Mouse (Mus musculus) heart, adult 2 months (tissue): ENCODE measurements around the gene Tspan4. TPM values are rescaled to one million over a fixed set of nuclear protein-coding genes. Genes with fewer than 3 reads are reported as not detected.
A peak's percentile ranks its signal among the peaks of the same experiment; 100 is the strongest.

Source experiments
- DNase-seq, 2 experiments: peaks; one replicate each; pipeline ENCODE4 v3.0.0; 2021
- H3K27ac ChIP-seq: fragments of 200-600 bp; 2 replicates; pipeline ENCODE4 v1.8.1; 2022
- H3K27me3 ChIP-seq: fragments of 200-500 bp; 2 replicates; pipeline ENCODE4 v1.6.1; 2012; ENCODE audit warnings: mild to moderate bottlenecking, low read length, inconsistent platforms, mixed read lengths; ENCODE audit not compliant: control insufficient read depth, insufficient read depth
- H3K36me3 ChIP-seq: fragments of 200-500 bp; 2 replicates; pipeline ENCODE4 v1.6.1; 2012; ENCODE audit warnings: low read length, inconsistent platforms; ENCODE audit not compliant: control insufficient read depth, insufficient read depth
- H3K4me1 ChIP-seq: fragments of 200-500 bp; 2 replicates; pipeline ENCODE4 v1.6.1; 2011; ENCODE audit warnings: low read length; ENCODE audit not compliant: control insufficient read depth, insufficient read depth
- H3K4me3 ChIP-seq: fragments of 200-600 bp; 2 replicates; pipeline ENCODE4 v1.8.1; 2022
- H3K79me2 ChIP-seq: fragments of 200-500 bp; replicated peaks from 2 replicates; pipeline ENCODE4 v1.6.1; 2012; ENCODE audit warnings: mild to moderate bottlenecking, inconsistent platforms, low read length, moderate library complexity, mixed read lengths; ENCODE audit not compliant: control insufficient read depth, insufficient read depth
- H3K9ac ChIP-seq: fragments of 200-500 bp; 2 replicates; pipeline ENCODE4 v1.6.1; 2012; ENCODE audit warnings: low read depth, mild to moderate bottlenecking, control low read depth, inconsistent platforms, low read length, mixed read lengths
- CTCF ChIP-seq: fragments of 200-600 bp; IDR thresholded peaks from 2 replicates; pipeline ENCODE4 v1.8.1; 2022; ENCODE audit warnings: antibody characterized with exemption, mild to moderate bottlenecking, moderate library complexity
- EP300 ChIP-seq: fragments of 200-500 bp; IDR thresholded peaks from 2 replicates; pipeline ENCODE4 v1.6.1; 2011; ENCODE audit warnings: low read depth, low read length, control low read depth; ENCODE audit not compliant: insufficient read depth
- POLR2A ChIP-seq: fragments of 200-500 bp; IDR thresholded peaks from 2 replicates; pipeline ENCODE4 v1.6.1; 2011; ENCODE audit warnings: mild to moderate bottlenecking, low read depth, low read length, control low read depth; ENCODE audit not compliant: insufficient read depth
- WGBS: fragments of 180-500 bp; shearing (Covaris S2); methylation state at CpG from one replicate; pipeline ENCODE4 v1.1.7; 2018; 5-methylcytosine and 5-hydroxymethylcytosine counted together
- intact Hi-C: fragments of 180-260 bp; cut with DNase I; formaldehyde crosslinking; loops from one replicate; pipeline ENCODE4 v1.15.1; 2025
- polyA plus RNA-seq: library from polyadenylated mRNA; depleted of rRNA; stranded (reverse); fragments of >200 nt; gene quantifications from 2 replicates; pipeline ENCODE4 v1.2.3, GENCODE M21; 2012
- total RNA-seq, 2 experiments: library from RNA; stranded (reverse); gene quantifications; 2 replicates each; pipeline ENCODE4 v1.2.3; 2021

The Tspan4 gene
- total and polyA plus RNA-seq, 3 experiments = 17.1 to 77.5 (median 40.0) TPM

- Histone ChIP-seq H3K36me3 (no peaks in the 10 kb centered on the region), H3K4me3 (peak overlapping the region; percentile 67), H3K9ac (peak overlapping the region; percentile 49), H3K79me2 (no peaks in the 10 kb centered on the region), H3K4me1 (peaks cover 11% of the 10 kb centered on the region), H3K27me3 (no peaks in the 10 kb centered on the region), H3K27ac (peak overlapping the region; percentile 96)
- peak; percentile 56 to 66 for DNase-seq
- WGBS = 15% methylated on average over 8 of the region's 8 CpGs
- intact Hi-C loops = no loop called here
- TF ChIP-seq POLR2A (0 out of 2 replicates have a peak, but pooled peaks have one; percentile 27), EP300 (no peak)
Observed at GRCm38 (mm10) chr7:141434464-141434863, 40.6 kb upstream of the Tspan4 start.

- intact Hi-C loops = no loop called here
- H3K9ac ChIP-seq = peak overlapping the region; percentile 49
- no peaks in the 10 kb centered on the region for H3K79me2 ChIP-seq
- H3K27ac ChIP-seq = peak overlapping the region; percentile 96
- DNase-seq = peak; percentile 73 to 79
- peaks cover 11% of the 10 kb centered on the region for H3K4me1 ChIP-seq
- peak overlapping the region; percentile 67 for H3K4me3 ChIP-seq
- 4% methylated on average over 17 of the region's 17 CpGs for WGBS
- H3K36me3 ChIP-seq = no peaks in the 10 kb centered on the region
- TF ChIP-seq EP300 (peak; percentile 50; the same call in 1 of the 2 replicates), POLR2A (peak; percentile 91), CTCF (no peak)
- H3K27me3 ChIP-seq = no peaks in the 10 kb centered on the region
Observed at GRCm38 (mm10) chr7:141435129-141435855, 39.7 kb upstream of the Tspan4 start.

- no peaks in the 10 kb centered on the region for H3K36me3 ChIP-seq
- DNase-seq = peak in 1 of 2 experiments; percentile 31
- H3K27me3 ChIP-seq = no peaks in the 10 kb centered on the region
- TF ChIP-seq CTCF = no peak
- H3K79me2 ChIP-seq = no peaks in the 10 kb centered on the region
- peak overlapping the region; percentile 96 for H3K27ac ChIP-seq
- no peak overlapping the region; the same call in 1 of the 2 replicates for H3K4me3 ChIP-seq
- intact Hi-C loops = no loop called here
- H3K4me1 ChIP-seq = peaks cover 12% of the 10 kb centered on the region
- WGBS = 84% methylated on average over 9 of the region's 9 CpGs
- no peak overlapping the region for H3K9ac ChIP-seq
Observed at GRCm38 (mm10) chr7:141435856-141436522, 39.1 kb upstream of the Tspan4 start.

- intact Hi-C loops = no loop called here
- TF ChIP-seq POLR2A (no peak), EP300 (no peak), CTCF (no peak)
- Histone ChIP-seq H3K9ac (no peak overlapping the region), H3K27ac (peak overlapping the region; percentile 92), H3K79me2 (no peaks in the 10 kb centered on the region), H3K4me3 (peak overlapping the region; percentile 47; the same call in 1 of the 2 replicates), H3K36me3 (no peaks in the 10 kb centered on the region), H3K4me1 (peaks cover 12% of the 10 kb centered on the region), H3K27me3 (no peaks in the 10 kb centered on the region)
- peak in 1 of 2 experiments; percentile 18 for DNase-seq
- 59% methylated on average over 2 of the region's 2 CpGs for WGBS
Observed at GRCm38 (mm10) chr7:141436523-141436892, 38.5 kb upstream of the Tspan4 start.

GRCm38 (mm10) chr7:141437178-141438120, 37.6 kb upstream of the Tspan4 start, which contains the start of gene Slc25a22:
Slc25a22 (minus strand) TSS chr7:141437892.
- Histone ChIP-seq H3K27me3 (no peaks in the 10 kb centered on the region), H3K27ac (peak within 1 kb of the TSS; percentile 92), H3K79me2 (no peaks in the 10 kb centered on the region), H3K9ac (peak within 1 kb of the TSS; percentile 95), H3K36me3 (no peaks in the 10 kb centered on the region), H3K4me1 (peaks cover 12% of the 10 kb centered on the region), H3K4me3 (peak within 1 kb of the TSS; percentile 47)
- DNase-seq = peak; percentile 90 to 91
- intact Hi-C loops = loop anchor here (1.0 kb wide), 1 partner anchor 28 kb away; no protein-coding TSS in a partner anchor
- WGBS = 7% methylated on average over 53 of the region's 53 CpGs
- peak; percentile 94 for TF ChIP-seq CTCF
- TF ChIP-seq EP300 = 0 out of 2 replicates have a peak, but pooled peaks have one; percentile 43
- TF ChIP-seq POLR2A = peak; percentile 87
